Mouse (Mus musculus): ENCODE results near the gene Pitpnb.

Pitpnb gene

GRCm38 (mm10) chr5:111420011-111420691, 89.6 kb downstream of the Pitpnb start:
- in situ Hi-C loops (cut with MboI, MseI): loop anchor here (25.0 kb wide), 1 partner anchor 717 kb away; no protein-coding TSS in a partner anchor

- in situ Hi-C loops (cut with MboI, MseI): loop anchor here (25.0 kb wide), 1 partner anchor 716 kb away; no protein-coding TSS in a partner anchor
Observed at GRCm38 (mm10) chr5:111420896-111421295, 90.3 kb downstream of the Pitpnb start.

- in situ Hi-C loops (cut with MboI, MseI): loop anchor here (25.0 kb wide), 1 partner anchor 716 kb away; no protein-coding TSS in a partner anchor
Observed at GRCm38 (mm10) chr5:111421424-111421823, 90.9 kb downstream of the Pitpnb start.

- in situ Hi-C loops (cut with MboI, MseI): loop anchor here (25.0 kb wide), 1 partner anchor 715 kb away; no protein-coding TSS in a partner anchor
Observed at GRCm38 (mm10) chr5:111422058-111422800, 91.7 kb downstream of the Pitpnb start.

- in situ Hi-C loops (cut with MboI, MseI): loop anchor here (25.0 kb wide), 1 partner anchor 714 kb away; no protein-coding TSS in a partner anchor
Observed at GRCm38 (mm10) chr5:111423011-111423410, 92.4 kb downstream of the Pitpnb start.

- in situ Hi-C loops (cut with MboI, MseI): loop anchor here (25.0 kb wide), 1 partner anchor 714 kb away; no protein-coding TSS in a partner anchor
Observed at GRCm38 (mm10) chr5:111423616-111424015, 93.1 kb downstream of the Pitpnb start.

GRCm38 (mm10) chr5:111425813-111426212, 95.2 kb downstream of the Pitpnb start:
- in situ Hi-C loops (cut with MboI, MseI): no loop called here

- in situ Hi-C loops (cut with MboI, MseI): no loop called here
Observed at GRCm38 (mm10) chr5:111426249-111426648, 95.7 kb downstream of the Pitpnb start.

- in situ Hi-C loops (cut with MboI, MseI): no loop called here
Observed at GRCm38 (mm10) chr5:111428882-111429281, 98.3 kb downstream of the Pitpnb start.

- in situ Hi-C loops (cut with MboI, MseI): no loop called here
Observed at GRCm38 (mm10) chr5:111429726-111430125, 99.2 kb downstream of the Pitpnb start.

GRCm38 (mm10) chr5:111431007-111431730, 100.6 kb downstream of the Pitpnb start:
- in situ Hi-C loops (cut with MboI, MseI): no loop called here

- in situ Hi-C loops (cut with MboI, MseI): no loop called here
Observed at GRCm38 (mm10) chr5:111432842-111433241, 102.3 kb downstream of the Pitpnb start.

GRCm38 (mm10) chr5:111434342-111434842, 103.8 kb downstream of the Pitpnb start:
- in situ Hi-C loops (cut with MboI, MseI): no loop called here

GRCm38 (mm10) chr5:111436260-111436659, 105.7 kb downstream of the Pitpnb start:
- in situ Hi-C loops (cut with MboI, MseI): no loop called here

- in situ Hi-C loops (cut with MboI, MseI): no loop called here
Observed at GRCm38 (mm10) chr5:111437205-111437604, 106.6 kb downstream of the Pitpnb start.

All from T-helper 1 cell (primary cell).